Mouse (Mus musculus): ENCODE data around the gene Psg20. TPM values are rescaled to one million over a fixed set of nuclear protein-coding genes. Genes with fewer than 3 reads are reported as not detected.
"Not testable (repeated sequence)": the region's sequence is repeated elsewhere in the genome, so short reads cannot be mapped to it uniquely, and the experiment has no call there.

Psg20 gene
- total RNA-seq (2017): not detected in 2 replicates

- ATAC-seq (replicated peaks; ENCODE audit: low read depth, poor library complexity, severe bottlenecking): no peak
Measured at GRCm38 (mm10) chr7:18686085-18686484, at the start of gene Psg20. Gene Psg20, minus strand, starts transcription at chr7:18686185.

GRCm38 (mm10) chr7:18734451-18734850 lies 48.5 kb upstream of the Psg20 start:
- ATAC-seq (replicated peaks; ENCODE audit: low read depth, poor library complexity, severe bottlenecking): no peak

- ATAC-seq (replicated peaks; ENCODE audit: low read depth, poor library complexity, severe bottlenecking): no peak
Measured at GRCm38 (mm10) chr7:18733111-18733510, 47.1 kb upstream of the Psg20 start.

GRCm38 (mm10) chr7:18728391-18728790 lies 42.4 kb upstream of the Psg20 start:
- no peak for ATAC-seq (replicated peaks; ENCODE audit: low read depth, poor library complexity, severe bottlenecking)

- not testable (repeated sequence) for ATAC-seq (replicated peaks; ENCODE audit: low read depth, poor library complexity, severe bottlenecking)
Measured at GRCm38 (mm10) chr7:18725931-18726330, 39.9 kb upstream of the Psg20 start.

- no peak for ATAC-seq (replicated peaks; ENCODE audit: low read depth, poor library complexity, severe bottlenecking)
Measured at GRCm38 (mm10) chr7:18724001-18724400, 38.0 kb upstream of the Psg20 start.

GRCm38 (mm10) chr7:18717790-18718189 lies 31.8 kb upstream of the Psg20 start, which contains the start of gene Psg22:
Gene Psg22, plus strand, starts transcription at chr7:18718090.
- ATAC-seq (replicated peaks; ENCODE audit: low read depth, poor library complexity, severe bottlenecking): no peak

GRCm38 (mm10) chr7:18715546-18715945 lies 29.6 kb upstream of the Psg20 start:
- ATAC-seq (replicated peaks; ENCODE audit: low read depth, poor library complexity, severe bottlenecking): no peak

GRCm38 (mm10) chr7:18710846-18711245 lies 24.9 kb upstream of the Psg20 start:
- ATAC-seq (replicated peaks; ENCODE audit: low read depth, poor library complexity, severe bottlenecking): no peak

GRCm38 (mm10) chr7:18710331-18710730 lies 24.3 kb upstream of the Psg20 start:
- not testable (repeated sequence) for ATAC-seq (replicated peaks; ENCODE audit: low read depth, poor library complexity, severe bottlenecking)

GRCm38 (mm10) chr7:18685586-18685985 lies 399 bp downstream of the Psg20 start:
- no peak for ATAC-seq (replicated peaks; ENCODE audit: low read depth, poor library complexity, severe bottlenecking)

GRCm38 (mm10) chr7:18679772-18680171 lies 6.2 kb downstream of the Psg20 start:
- peak; percentile 77 for ATAC-seq (replicated peaks; ENCODE audit: low read depth, poor library complexity, severe bottlenecking)

GRCm38 (mm10) chr7:18656625-18657024 lies 29.4 kb downstream of the Psg20 start, which contains the start of gene Psg21:
Gene Psg21, minus strand, starts transcription at chr7:18656725.
- ATAC-seq (replicated peaks; ENCODE audit: low read depth, poor library complexity, severe bottlenecking): not testable (repeated sequence)

- not testable (repeated sequence) for ATAC-seq (replicated peaks; ENCODE audit: low read depth, poor library complexity, severe bottlenecking)
Measured at GRCm38 (mm10) chr7:18626921-18627320, 59.1 kb downstream of the Psg20 start.

Other genes starting within 250 kb of the Psg20 start
- not detected in 2 replicates for gene Psg26, start 202.0 kb downstream of the Psg20 start, total RNA-seq (2017)
- gene Psg25, start 153.9 kb downstream of the Psg20 start, total RNA-seq (2017): not detected in 2 replicates
- gene Psg27, start 118.9 kb downstream of the Psg20 start, total RNA-seq (2017): not detected in 2 replicates
- gene Psg23, start 69.7 kb downstream of the Psg20 start, total RNA-seq (2017): not detected in 2 replicates
- gene Psg21, start 29.5 kb downstream of the Psg20 start, total RNA-seq (2017): not detected in 2 replicates
- gene Psg22, start 31.9 kb upstream of the Psg20 start, total RNA-seq (2017): not detected in 2 replicates
- not detected in 2 replicates for gene Psg19, start 112.3 kb upstream of the Psg20 start, total RNA-seq (2017)
- gene Psg17, start 135.4 kb upstream of the Psg20 start, total RNA-seq (2017): not detected in 2 replicates
- gene Mill2, start 153.8 kb upstream of the Psg20 start, total RNA-seq (2017): 0.37 and 0.49 TPM in 2 replicates
- 2.2 and 10.0 TPM in 2 replicates for gene Pglyrp1, start 185.1 kb upstream of the Psg20 start, total RNA-seq (2017)
- gene Ccdc61, start 224.2 kb upstream of the Psg20 start, total RNA-seq (2017): 16.5 and 19.8 TPM in 2 replicates
- 0.14 TPM in 1 of 2 replicates, not detected in the other for gene Nova2, start 239.7 kb upstream of the Psg20 start, total RNA-seq (2017)